Mouse (Mus musculus) thymus, adult 2 months (tissue): ENCODE measurements around the gene Ptprn.

ENCODE experiments used
- CTCF ChIP-seq: fragments of 200-500 bp; IDR thresholded peaks from 2 replicates; pipeline ENCODE4 v1.5.1; 2012; ENCODE audit warnings: mild to moderate bottlenecking, control low read depth, low read length, moderate library complexity, borderline replicate concordance; ENCODE audit not compliant: control insufficient read depth, poor library complexity, insufficient read depth; ENCODE audit errors: extremely low read depth
- POLR2A ChIP-seq: fragments of 200-500 bp; IDR thresholded peaks from 2 replicates; pipeline ENCODE4 v1.6.1; 2012; ENCODE audit warnings: mild to moderate bottlenecking, low read length, control low read depth, moderate library complexity; ENCODE audit not compliant: control insufficient read depth, poor library complexity, insufficient read depth; ENCODE audit errors: extremely low read depth

DNA sequence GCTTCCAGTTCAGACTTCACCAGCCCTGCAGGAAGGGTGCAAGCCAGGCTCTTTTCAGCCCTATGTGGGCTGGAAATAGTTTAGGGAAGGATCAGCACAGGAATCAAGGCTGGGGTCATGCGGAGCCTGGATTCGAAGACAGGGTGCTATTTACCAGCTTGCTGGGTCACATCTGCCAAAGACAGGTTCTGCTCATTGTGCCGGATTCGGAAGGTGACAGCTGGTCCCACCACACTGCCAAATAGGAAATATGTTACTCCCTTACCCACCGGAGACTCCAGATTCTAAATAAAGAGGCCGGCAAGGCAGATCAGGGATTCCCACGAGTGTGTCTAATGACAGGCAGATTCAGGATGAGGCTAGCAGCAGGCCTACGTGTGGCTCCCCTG lies 9.7 kb downstream of the Ptprn start:
- TF ChIP-seq POLR2A: no peak
- TF ChIP-seq CTCF: no peak
